Mouse (Mus musculus) hematopoietic stem cell, adult 5-6 weeks (primary cell): ENCODE measurements around the gene Dld. TPM values are rescaled to one million over a fixed set of nuclear protein-coding genes. Genes with fewer than 3 reads are reported as not detected.

Experiments
- ATAC-seq, 2 experiments: fragments of 125-278 bp in 1 of 2; replicated peaks in 1 of 2; 2 replicates each; pipeline ENCODE4 v1.8.0; 2016 to 2017; ENCODE audit warnings: inconsistent platforms in 2 of 2, mild to moderate bottlenecking in 2 of 2, moderate number of reproducible peaks in 2 of 2, low read depth in 1 of 2, moderate TSS enrichment in 1 of 2; ENCODE audit not compliant: low FRiP score in 2 of 2, poor library complexity in 2 of 2, severe bottlenecking in 2 of 2, insufficient read depth in 1 of 2, low TSS enrichment in 1 of 2
- total RNA-seq: library from RNA; stranded (forward); fragments of 172-1452, 232-1000 nt; gene quantifications from 2 replicates; pipeline ENCODE4 v1.2.3, GENCODE M21; 2017

Gene Dld
- total RNA-seq, 1 experiment from 2014 or later = 132 TPM

- ATAC-seq = no peak
These were observed 48.3 kb downstream of the Dld start for GRCm38 (mm10) chr12:31302766-31303511.

GRCm38 (mm10) chr12:31302266-31302665 lies 49.0 kb downstream of the Dld start:
- no peak for ATAC-seq

GRCm38 (mm10) chr12:31300276-31300675 lies 51.0 kb downstream of the Dld start:
- ATAC-seq = no peak

- ATAC-seq = no peak
These were observed 51.5 kb downstream of the Dld start for GRCm38 (mm10) chr12:31299676-31300197.

- no peak for ATAC-seq
These were observed 52.1 kb downstream of the Dld start for GRCm38 (mm10) chr12:31299126-31299525.

- ATAC-seq = no peak
These were observed 52.7 kb downstream of the Dld start for GRCm38 (mm10) chr12:31298530-31298929.

GRCm38 (mm10) chr12:31298122-31298521 lies 53.1 kb downstream of the Dld start:
- no peak for ATAC-seq

- ATAC-seq = no peak
These were observed 55.2 kb downstream of the Dld start for GRCm38 (mm10) chr12:31296097-31296496.

- no peak for ATAC-seq
These were observed 55.7 kb downstream of the Dld start for GRCm38 (mm10) chr12:31295505-31295904.

- no peak for ATAC-seq
These were observed 56.3 kb downstream of the Dld start for GRCm38 (mm10) chr12:31294996-31295395.

GRCm38 (mm10) chr12:31294526-31294925 lies 56.7 kb downstream of the Dld start:
- ATAC-seq = no peak

- no peak for ATAC-seq
These were observed 57.7 kb downstream of the Dld start for GRCm38 (mm10) chr12:31293361-31294142.

GRCm38 (mm10) chr12:31290951-31291350 lies 60.3 kb downstream of the Dld start:
- ATAC-seq = no peak

- no peak for ATAC-seq
These were observed 62.2 kb downstream of the Dld start for GRCm38 (mm10) chr12:31289046-31289445.

- ATAC-seq = no peak
These were observed 67.6 kb downstream of the Dld start for GRCm38 (mm10) chr12:31283617-31284136.

GRCm38 (mm10) chr12:31283131-31283530 lies 68.1 kb downstream of the Dld start:
- no peak for ATAC-seq

- no peak for ATAC-seq
These were observed 69.0 kb downstream of the Dld start for GRCm38 (mm10) chr12:31282241-31282640.
